Mouse (Mus musculus): ENCODE data around the gene Borcs5.
"Not testable (repeated sequence)": the region's sequence is repeated elsewhere in the genome, so short reads cannot be mapped to it uniquely, and the experiment has no call there.

Gene Borcs5

DNA sequence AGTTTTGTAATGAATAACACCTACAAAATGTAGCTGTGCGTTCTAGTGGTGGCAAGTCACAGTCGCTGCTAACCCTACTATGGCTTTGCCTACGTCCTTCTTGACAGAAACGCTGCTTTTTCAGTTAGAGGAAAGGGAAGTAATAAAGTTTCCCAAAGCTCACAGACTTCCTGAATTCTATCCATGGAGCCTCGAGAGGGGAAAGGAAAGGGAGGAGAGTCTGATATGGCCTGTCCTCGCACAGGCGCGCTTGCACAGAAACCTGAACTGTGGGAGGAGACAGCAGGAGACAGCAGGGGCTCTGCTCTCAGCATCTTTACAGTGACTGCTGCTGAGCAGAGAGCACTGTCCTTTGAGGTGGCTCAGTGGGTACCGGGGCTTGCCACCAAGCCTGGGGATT, 8.9 kb upstream of the Borcs5 start:
- peak; percentile 44 for DNase-seq

DNA sequence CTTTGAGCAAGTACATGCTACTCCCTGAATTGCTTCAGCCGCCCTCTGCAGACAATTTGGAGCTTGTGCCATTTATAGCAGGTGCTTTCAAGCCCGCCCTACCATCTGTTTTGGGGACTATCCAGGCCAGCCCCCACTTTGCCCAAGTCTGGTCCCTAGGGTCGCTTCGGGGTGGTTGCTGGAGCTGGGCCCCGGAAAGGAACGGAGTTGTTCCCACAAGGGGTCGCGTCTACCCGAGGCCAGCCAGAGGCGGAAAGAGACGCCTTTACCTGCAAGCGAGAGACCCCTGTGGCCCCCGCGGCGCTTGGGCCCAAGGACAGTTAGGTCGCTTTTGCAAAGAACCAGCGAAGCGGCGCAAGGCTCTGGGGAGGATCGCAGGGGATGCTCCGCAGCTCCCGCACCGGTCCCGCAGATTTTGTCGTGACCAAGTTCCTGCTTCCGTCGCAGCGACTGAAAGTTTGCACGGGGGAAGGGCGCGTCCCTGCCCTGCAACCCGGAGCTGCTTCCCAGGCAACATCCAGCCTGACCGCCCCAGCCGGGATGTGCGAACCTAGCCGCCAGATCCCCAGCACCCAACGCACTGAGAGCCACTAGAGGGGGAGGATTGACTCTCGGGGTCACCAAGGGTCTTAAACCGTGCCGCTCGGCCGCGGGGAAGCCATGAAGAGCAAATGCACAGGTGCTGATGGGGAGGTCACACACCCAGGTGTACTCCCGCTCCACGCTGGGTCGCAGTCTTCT, 7.2 kb upstream of the Borcs5 start, which contains the start of gene Mansc1:
TSS of gene Mansc1 (minus strand) at position 542 of the 741 bp plus-strand sequence.
- DNase-seq: peak; percentile 50

DNA sequence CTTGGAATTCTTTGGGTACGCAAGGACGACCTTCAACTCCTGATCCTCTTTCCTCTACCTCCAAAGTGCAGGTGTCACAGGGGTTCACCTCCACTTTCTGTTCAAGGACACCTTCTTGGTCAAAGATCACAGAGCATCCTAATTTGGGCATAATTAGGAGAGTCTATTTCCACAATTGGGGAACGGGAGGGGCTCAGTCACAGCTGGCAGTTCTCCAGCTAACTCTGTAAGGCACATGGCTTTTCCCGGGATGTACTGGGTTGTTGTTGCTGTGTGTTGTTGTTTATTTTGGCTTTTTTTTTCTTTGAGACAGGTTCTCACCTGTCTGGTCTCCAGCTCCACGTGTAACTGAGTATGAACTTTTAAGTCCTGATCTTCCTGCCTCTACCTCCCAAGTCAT, 6.6 kb upstream of the Borcs5 start:
- no peak for DNase-seq

DNA sequence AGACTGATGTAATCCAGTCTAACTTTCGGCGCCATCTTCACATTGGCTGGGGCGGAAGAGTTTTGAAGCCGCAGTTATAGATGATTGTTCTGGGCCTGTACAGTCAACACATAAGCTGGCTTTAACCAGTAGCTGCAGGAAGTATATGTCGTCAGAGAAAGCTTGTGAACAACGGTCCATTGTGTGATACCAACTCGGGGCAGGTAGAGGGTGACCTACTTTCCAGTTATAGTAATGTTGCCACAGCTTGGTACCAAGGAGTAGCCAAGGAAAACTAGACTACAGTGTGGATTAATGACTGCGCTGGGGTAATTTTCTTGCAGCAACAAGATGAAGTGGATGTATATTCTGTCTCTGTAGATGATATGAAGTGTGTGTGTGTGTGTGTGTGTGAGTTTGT, 5.8 kb upstream of the Borcs5 start:
- no peak for DNase-seq

DNA sequence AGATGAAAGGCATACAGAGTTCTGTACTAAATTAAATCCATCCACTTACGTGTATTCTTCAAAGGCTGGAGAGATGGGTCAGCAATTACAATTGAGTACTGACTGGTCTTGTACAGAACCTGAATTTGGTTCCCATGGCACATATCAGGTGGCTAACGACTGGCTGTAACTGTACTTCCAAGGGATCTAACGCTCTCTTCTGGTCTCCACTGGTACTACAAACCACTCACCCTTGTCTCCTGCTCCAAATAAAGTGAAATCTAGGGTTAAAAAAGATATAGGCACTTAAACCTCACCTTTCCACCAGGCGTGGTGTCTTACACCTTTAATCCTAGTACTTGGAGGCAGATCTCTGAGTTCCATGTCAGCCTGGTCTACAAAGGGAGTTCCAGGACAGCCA, 2.8 kb upstream of the Borcs5 start:
- no peak for DNase-seq

DNA sequence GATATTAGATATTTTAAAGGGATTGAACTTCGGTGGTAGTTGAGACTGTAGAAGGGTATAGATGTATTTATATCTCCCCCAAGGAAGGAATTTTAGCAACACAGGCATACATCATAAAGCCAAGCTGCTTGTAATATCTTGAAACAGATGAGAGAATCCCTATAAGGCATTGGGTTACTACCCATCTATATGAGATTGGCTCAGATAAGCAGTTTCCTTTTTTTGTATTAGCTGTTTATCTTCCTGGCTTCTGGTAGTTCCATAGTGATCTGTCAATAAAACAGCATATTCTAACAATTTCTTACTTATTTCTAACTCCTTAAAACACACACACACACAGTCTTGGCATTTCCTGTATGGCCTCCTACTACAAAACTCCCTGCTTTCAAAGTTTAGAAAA, 590 bp downstream of the Borcs5 start:
- DNase-seq: no peak

DNA sequence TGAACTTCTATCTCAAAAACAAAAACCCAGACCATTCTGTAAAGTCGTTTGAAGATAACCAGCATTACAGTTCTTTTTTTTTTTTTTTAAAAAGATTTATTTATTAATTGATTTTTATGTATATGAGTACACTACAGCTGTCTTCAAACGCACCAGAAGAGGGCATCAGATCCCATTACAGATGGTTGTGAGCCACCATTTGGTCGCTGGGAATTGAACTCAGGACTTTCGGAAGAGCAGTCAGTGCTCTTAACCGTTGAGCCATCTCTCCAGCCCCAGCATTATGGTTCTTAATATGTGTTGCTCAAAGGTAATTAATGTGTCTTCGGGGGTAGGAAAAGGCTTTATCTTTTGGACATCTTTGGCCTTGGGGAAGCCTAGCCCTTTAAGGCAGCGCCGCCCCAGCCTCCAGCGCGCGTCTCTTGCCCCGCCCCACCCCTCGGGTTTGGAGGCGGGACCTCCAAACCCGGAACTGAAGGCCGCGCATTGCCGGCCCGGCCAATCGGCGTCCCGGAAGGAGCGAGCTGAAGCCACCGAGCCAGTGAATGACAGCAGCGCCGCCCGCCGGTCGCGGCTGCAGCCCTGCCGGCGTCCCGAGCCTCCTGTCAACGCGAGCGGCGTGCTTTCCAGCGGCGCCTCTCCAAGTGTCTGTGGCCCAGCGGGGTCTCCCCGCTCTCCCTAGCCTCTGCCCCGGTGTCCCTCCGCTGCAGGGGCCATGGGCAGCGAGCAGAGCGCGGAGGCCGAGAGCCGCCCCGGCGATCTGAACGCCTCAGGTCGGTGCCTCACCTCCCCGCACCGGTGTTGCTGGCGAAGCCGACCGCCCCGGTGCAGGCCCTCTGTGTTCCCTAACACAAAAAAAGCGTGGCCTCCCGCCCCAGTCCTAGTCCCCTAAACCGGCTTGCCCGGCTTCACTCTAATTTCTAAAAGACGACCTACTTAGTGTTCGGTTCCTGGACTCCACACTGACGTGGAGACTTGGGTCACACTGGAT, 1.5 kb downstream of the Borcs5 start:
- DNase-seq: peak; percentile 94

DNA sequence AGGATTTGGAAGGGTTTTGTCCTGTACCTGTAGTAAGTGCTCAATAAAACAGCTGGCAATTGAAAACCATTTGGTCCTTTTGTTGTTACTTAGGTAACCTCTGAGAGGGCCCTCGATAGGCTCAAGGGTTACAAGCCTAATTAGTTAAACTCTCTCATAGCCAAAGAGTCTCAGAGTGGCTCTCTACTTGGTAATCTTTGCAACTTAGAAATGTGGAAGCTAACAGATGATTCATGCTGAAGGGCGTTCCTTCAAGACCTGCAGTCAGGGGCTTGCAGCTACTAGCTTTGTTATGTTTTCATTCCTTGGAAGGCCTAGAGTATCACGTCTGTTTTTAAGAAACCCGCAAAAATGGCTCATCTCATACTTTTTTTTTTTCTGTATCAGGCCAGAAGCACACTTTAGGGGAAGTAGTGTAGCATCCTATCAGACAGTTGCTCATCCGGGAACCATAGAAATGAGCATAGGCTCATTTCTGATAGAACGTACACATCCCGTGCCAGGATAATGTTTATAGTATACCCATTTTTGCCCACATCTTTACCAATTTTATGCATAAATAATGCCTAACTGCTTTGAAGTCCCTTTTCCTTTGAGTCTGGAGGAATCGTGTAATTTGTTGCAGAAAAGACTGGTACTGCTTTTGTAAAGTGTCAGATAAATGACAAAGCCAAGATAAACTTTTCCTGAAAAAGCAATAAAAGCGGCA, 2.6 kb downstream of the Borcs5 start:
- DNase-seq: peak; percentile 38

DNA sequence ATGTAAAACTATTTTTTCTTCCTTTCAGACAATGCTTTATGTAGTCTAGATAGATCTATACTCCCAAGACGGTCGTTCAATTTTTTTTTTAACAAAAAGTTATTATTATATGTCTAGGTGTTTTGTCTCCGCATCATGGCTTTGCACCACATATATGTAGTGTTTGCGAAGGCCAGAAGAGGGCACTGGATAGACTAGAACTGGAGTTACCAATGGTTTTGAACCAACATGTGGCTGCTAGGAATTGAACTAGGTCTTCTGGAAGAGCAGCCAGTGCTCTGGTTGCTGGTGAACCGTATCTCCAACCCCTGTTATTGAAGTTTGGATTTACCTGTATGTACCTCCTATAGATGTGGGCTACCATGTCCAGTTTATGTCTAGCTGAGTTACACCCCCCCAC, 4.0 kb downstream of the Borcs5 start:
- DNase-seq: no peak

DNA sequence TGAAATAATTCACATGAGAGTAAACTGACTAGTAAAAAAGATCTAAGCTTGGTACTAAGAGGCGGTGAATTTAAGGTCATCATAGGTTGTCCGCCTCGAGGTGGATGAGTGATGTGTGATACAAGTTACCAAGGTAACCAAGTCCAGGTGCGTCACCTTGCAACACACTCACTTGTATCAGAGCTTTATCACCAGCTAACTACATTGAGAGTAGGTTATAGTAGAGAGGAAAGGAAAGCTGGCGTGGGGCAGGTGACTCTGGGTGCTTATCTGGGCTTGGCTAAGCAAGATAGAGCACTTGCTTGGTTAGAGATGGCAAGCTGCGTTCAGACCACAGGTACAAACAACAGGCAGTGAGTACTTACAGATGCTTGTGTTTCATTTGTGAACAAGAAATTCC, 7.5 kb downstream of the Borcs5 start:
- DNase-seq: no peak

DNA sequence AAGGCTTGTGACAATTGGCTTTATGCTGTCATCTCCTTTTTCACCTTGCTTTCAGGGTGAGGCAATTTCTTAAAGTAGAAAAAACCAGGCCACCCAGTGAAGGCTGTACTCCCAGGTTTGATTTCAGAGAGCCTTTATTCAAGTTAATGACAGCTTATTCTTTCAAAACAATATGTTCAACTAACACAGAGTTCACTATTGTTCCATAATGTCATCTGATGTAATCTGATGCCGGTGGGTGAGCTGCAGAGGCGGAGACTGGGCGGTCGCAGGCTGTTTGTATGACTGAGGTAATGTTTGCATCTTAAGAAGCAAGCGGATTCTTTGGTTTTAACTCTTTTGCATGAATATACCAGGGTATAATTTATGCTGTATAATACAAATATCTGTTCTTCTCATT, 8.3 kb downstream of the Borcs5 start:
- DNase-seq: no peak

DNA sequence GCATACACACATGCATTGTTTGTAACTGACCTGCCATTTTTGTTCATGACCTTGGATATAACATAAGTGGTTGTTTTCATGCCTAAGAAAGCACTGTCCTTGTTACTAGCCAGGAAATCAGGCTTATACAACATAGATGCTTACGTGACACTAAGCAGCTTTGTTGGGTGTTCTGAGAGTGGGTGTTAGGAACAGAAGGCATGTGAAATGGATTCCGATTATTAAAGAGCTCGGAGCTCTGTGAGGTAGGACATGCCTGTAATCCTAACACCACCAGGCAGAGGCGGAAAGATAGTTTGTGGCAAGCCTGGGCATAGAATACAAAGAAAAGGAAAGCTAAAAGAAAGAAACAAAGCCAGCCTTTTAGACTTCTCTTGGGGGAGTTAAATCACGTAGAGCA, 9.0 kb downstream of the Borcs5 start:
- no peak for DNase-seq

DNA sequence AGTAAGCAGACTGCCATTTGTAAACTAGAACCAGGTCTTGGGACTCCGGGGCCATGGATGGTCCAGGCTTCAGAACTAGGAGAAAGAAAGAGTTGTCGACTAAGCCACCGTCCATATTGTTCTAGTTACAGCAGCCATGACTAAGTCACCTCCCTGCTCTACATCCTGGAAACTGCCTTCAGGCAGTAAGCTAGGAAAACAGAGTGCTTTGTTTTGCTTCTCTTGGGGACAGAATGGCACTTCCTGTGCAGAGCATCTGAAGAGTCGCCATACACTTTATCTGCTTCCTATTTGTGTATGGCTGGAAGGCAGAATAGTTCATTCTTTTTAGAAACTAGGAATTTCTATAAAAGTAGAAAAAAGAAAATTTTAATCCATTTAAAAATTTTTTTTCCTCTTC, 17.2 kb downstream of the Borcs5 start:
- no peak for DNase-seq

DNA sequence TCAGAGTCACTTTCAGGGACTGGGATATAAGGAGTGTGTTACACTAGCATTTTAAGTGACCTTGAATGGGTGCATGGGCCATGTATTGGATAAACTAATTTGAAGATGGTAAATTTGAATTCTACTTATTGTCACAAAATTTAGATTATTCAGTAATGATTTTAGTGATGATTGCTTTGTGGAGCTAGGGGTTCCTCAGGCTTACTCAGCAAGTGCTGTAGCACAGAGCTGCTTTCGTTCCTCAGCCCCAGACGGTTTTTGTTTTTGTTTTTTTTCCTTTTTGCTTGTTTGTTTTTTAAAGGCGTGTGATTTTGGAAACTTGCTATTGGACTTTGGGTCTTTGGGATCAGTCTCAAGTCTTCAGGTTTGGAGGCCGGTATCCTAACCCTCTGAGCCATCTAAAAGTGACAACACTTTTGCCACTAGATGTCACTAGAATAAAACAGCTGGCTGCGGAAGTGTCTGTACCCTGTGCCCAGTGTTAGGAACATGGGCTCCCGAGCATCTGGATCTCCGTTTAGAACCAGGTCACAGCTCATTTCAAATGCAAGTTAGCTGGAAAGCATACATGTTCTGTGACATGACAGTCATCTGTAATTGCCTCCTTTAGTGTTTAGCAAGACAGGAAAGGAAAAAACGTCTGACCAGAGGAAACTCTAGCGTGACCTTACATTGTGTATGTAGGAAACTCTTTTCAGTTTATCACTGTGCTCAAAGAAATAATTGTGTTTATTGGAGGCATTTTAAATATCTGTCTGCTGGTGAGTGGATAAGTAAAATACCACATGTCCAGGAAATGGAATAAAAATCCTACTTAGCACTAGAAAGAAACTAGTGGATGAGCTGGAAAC, 20.0 kb downstream of the Borcs5 start:
- DNase-seq: peak; percentile 87

DNA sequence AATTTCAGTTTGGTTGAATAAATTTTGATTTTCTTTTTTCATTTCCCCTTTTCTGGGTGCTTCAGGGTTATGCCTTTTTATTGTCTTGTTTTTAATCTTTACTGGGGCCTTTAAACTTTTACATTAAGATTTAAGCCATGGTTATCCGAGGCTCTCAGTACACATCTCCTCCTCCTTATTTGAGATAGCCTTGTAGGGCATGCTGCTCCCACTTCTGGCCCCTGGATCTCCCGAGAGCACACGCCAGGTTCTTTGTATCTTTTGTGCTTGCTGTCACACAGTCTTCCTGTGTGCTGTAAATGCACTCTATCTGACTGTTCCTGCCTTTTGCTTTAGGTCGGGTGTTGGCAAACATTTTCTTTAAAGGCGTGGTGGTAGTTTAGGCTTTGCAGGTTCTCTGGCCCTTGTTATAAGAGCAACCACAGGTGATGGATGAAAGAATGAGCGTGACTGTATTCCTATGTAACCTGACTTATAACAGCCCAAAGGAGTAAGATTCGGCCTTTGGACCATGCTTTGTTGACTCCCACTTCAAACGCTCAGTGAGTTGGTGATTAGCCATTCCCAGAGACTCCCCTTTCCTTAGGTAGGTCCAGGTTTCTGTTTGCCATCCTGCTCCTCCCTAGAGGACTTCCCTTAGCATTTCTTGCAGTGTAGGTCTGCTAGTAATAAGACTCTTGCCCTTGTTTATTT, 21.6 kb downstream of the Borcs5 start:
- DNase-seq: peak; percentile 41

DNA sequence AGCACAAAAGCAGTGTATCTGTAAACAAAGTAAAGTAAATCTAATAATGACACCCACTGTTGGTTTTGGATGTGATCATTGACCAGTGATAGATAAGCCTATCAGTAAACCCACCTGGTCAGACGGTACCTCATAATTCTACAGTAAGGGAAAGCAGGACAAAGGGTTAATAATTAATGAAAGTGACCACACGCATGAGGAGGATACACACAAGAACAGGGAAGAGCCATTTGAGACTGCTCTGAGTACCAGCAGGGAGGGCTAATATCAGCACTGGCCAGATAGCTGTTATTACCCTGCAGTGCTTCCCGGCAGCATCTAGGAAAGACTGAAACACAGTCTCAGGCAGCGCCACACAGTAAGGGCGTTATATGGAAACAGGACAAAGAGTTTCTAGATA, 25.3 kb downstream of the Borcs5 start:
- peak; percentile 51 for DNase-seq

DNA sequence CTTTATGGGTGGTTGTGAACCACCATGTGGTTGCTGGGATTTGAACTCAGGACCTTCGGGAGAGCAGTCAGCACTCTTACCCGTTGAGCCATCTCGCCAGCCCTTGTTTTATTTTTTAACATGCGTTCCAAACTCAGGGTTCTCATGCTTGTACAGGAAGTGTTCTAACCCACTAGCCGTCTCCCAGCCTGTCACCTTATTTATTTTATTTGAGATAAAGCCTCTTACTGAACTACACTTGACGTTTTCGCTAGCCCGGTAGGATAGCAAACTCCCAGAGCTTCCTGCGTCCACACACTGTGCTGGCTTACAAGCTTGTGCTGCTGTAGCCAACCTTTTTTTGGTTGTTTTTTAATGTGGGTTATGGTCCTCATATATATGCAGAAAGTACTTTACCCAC, 26.5 kb downstream of the Borcs5 start:
- no peak for DNase-seq

DNA sequence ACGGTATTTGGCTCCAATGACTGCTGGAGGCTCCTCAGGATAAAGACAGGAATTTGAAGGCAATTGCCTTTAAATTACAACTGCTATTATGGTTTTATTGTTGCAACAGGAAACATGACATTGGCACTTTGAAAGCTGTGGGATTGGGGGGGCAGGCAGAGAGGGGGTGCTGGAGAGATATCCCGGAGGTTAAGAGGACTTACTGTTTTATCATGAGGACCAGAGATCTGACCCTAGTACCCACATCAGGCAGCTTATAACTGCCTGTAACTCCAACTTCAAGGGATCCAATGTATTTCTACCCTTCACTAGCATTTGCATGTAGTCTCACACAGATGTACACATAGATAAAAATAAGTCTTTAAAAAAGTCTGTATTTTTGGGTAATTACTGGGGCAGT, 29.2 kb downstream of the Borcs5 start:
- DNase-seq: no peak

DNA sequence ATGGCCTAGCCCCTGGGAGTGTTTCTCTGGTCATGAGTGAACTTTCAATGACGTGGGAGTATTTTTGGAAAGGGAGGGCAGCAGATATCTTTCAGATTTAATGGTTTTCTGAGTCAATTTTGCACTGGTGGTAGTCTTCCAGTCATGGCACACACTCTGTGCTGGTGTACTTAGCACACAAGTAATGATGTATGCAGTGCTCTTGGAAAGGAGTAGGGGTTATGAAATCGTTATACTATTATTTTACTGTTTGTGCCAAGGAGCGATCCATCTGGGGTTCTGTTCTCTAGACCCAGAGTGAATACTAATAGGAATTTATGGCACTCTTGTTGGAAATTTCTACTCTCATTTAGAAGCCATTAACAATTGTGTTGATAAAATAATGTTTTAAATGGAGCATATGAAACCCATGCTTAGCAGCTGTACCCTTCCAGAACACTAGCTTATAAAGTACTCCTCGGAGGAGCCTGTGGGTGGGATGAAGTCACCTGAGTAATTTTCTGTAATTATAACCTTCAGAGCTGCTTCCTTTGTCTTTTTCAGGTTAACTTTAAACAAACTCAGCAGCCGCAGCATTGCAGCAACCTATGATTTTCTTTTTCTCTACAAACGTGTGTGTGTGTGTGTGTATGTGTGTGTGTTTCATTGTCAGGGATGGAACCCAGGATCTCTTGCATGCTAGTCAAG, 30.0 kb downstream of the Borcs5 start:
- no peak for DNase-seq

DNA sequence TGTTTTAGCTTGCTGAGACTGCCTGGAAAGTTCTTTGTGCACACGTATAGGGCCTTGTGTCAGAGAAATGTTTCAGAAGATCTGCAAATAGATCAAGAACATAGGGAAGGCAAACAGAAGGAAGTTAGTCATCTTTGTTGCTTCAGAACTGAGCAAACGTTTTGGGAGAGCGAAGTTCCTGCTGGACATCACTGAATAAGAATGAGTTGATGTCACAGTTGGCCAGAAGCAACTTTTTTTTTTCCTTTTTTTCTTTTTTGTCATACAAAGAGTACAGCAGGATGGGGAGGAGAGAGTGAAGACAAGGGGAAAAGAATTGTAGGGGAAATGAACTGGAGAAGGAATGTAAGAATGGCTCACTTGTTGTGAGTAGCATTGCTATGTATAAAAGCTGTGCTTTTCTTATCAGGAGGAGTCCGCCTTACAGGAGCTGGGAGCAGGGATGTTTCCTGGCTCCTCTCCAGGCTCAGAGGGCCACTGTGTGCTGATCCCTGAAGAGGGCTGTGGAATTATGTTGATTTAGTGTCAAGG, 31.6 kb downstream of the Borcs5 start:
- peak; percentile 27 for DNase-seq

DNA sequence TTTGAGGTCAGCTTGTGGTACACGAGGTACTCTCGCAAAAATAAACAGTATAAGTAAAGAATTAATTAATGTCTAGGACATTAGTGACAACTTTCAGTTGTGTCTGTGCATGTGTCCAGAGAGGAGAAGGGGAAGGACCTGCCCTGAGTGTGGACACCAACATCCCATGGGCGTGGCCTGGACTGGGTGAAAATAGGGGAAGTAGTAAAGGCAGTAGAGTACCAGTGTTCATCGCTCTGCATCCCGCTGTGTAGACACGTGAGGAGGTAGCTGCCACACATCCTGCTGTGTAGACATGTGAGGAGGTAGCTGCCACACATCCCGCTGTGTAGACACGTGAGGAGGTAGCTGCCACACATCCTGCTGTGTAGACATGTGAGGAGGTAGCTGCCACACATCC, 34.4 kb downstream of the Borcs5 start:
- not testable (repeated sequence) for DNase-seq
